Mouse (Mus musculus) T-cell, adult 2 months (primary cell): ENCODE results near the gene Dhdds.
"Not testable (repeated sequence)": the region's sequence is repeated elsewhere in the genome, so short reads cannot be mapped to it uniquely, and the experiment has no call there.

Source experiments
- DNase-seq: peaks from one replicate; pipeline ENCODE4 v3.0.0; 2022; ENCODE audit warnings: low spot score

Dhdds gene

GRCm38 (mm10) chr4:134005581-134006358 is 5.1 kb upstream of the Dhdds start:
- no peak for DNase-seq

- no peak for DNase-seq
Measured at GRCm38 (mm10) chr4:134002903-134003302, 2.2 kb upstream of the Dhdds start.

- DNase-seq, result no peak
Measured at GRCm38 (mm10) chr4:134002246-134002645, 1.5 kb upstream of the Dhdds start.

- DNase-seq, result no peak
Measured at GRCm38 (mm10) chr4:134001710-134002109, 992 bp upstream of the Dhdds start.

GRCm38 (mm10) chr4:133994697-133995096 is 6.0 kb downstream of the Dhdds start:
- no peak for DNase-seq

GRCm38 (mm10) chr4:133991087-133991660 is 9.5 kb downstream of the Dhdds start:
- DNase-seq, result no peak

GRCm38 (mm10) chr4:133990035-133990434 is 10.7 kb downstream of the Dhdds start:
- DNase-seq, result no peak

GRCm38 (mm10) chr4:133988289-133988688 is 12.4 kb downstream of the Dhdds start:
- not testable (repeated sequence) for DNase-seq

- DNase-seq, result no peak
Measured at GRCm38 (mm10) chr4:133982936-133983335, 17.8 kb downstream of the Dhdds start.

GRCm38 (mm10) chr4:133980496-133980895 is 20.2 kb downstream of the Dhdds start:
- DNase-seq, result no peak

- no peak for DNase-seq
Measured at GRCm38 (mm10) chr4:133978021-133978711, 22.6 kb downstream of the Dhdds start.

- no peak for DNase-seq
Measured at GRCm38 (mm10) chr4:133971741-133972140, 29.0 kb downstream of the Dhdds start.

- DNase-seq, result no peak
Measured at GRCm38 (mm10) chr4:133970876-133971275, 29.8 kb downstream of the Dhdds start.

GRCm38 (mm10) chr4:133970196-133970595 is 30.5 kb downstream of the Dhdds start:
- no peak for DNase-seq

GRCm38 (mm10) chr4:133969114-133969770 is 31.5 kb downstream of the Dhdds start:
- DNase-seq, result no peak

- peak; percentile 41 for DNase-seq
Measured at GRCm38 (mm10) chr4:133968150-133968921, 32.4 kb downstream of the Dhdds start, which contains the start of gene Hmgn2. TSS of gene Hmgn2 (minus strand) at chr4:133968650.

- peak; percentile 88 for DNase-seq
Measured at GRCm38 (mm10) chr4:133967866-133968149, 32.9 kb downstream of the Dhdds start.

GRCm38 (mm10) chr4:133967138-133967865 is 33.4 kb downstream of the Dhdds start:
- DNase-seq, result peak; percentile 97

- DNase-seq, result no peak
Measured at GRCm38 (mm10) chr4:133966271-133966940, 34.3 kb downstream of the Dhdds start.

GRCm38 (mm10) chr4:133962566-133962965 is 38.2 kb downstream of the Dhdds start:
- DNase-seq, result no peak

GRCm38 (mm10) chr4:133958884-133959283 is 41.8 kb downstream of the Dhdds start:
- DNase-seq, result no peak
